Mouse (Mus musculus): ENCODE data around the gene Muc1.

Muc1 gene

GRCm38 (mm10) chr3:89228836-89229235 lies at the start of gene Muc1:
Gene Muc1 (plus strand): TSS chr3:89229057.
- no peak for DNase-seq (ENCODE audit: low spot score)

GRCm38 (mm10) chr3:89181749-89182500 lies 46.9 kb upstream of the Muc1 start:
- no peak for DNase-seq (ENCODE audit: low spot score)

GRCm38 (mm10) chr3:89182531-89183057 lies 46.3 kb upstream of the Muc1 start:
- no peak for DNase-seq (ENCODE audit: low spot score)

- DNase-seq (ENCODE audit: low spot score) = peak; percentile 86
Measured at GRCm38 (mm10) chr3:89183058-89183958, 45.5 kb upstream of the Muc1 start, which contains the start of gene Fam189b. Gene Fam189b (plus strand): TSS chr3:89183143.

- DNase-seq (ENCODE audit: low spot score) = no peak
Measured at GRCm38 (mm10) chr3:89183959-89184315, 44.9 kb upstream of the Muc1 start.

GRCm38 (mm10) chr3:89187197-89187596 lies 41.7 kb upstream of the Muc1 start:
- no peak for DNase-seq (ENCODE audit: low spot score)

GRCm38 (mm10) chr3:89187690-89188477 lies 41.0 kb upstream of the Muc1 start:
- no peak for DNase-seq (ENCODE audit: low spot score)

GRCm38 (mm10) chr3:89188478-89188875 lies 40.4 kb upstream of the Muc1 start:
- DNase-seq (ENCODE audit: low spot score) = no peak

- DNase-seq (ENCODE audit: low spot score) = no peak
Measured at GRCm38 (mm10) chr3:89190436-89190835, 38.4 kb upstream of the Muc1 start.

- no peak for DNase-seq (ENCODE audit: low spot score)
Measured at GRCm38 (mm10) chr3:89193351-89193750, 35.5 kb upstream of the Muc1 start.

- no peak for DNase-seq (ENCODE audit: low spot score)
Measured at GRCm38 (mm10) chr3:89193853-89194252, 35.0 kb upstream of the Muc1 start.

GRCm38 (mm10) chr3:89195979-89196877 lies 32.6 kb upstream of the Muc1 start:
- peak; percentile 88 for DNase-seq (ENCODE audit: low spot score)

- DNase-seq (ENCODE audit: low spot score) = no peak
Measured at GRCm38 (mm10) chr3:89199839-89200238, 29.0 kb upstream of the Muc1 start.

GRCm38 (mm10) chr3:89202253-89203141 lies 26.4 kb upstream of the Muc1 start, which contains the start of gene Gba:
Gene Gba (plus strand): TSS chr3:89202928.
- DNase-seq (ENCODE audit: low spot score) = peak; percentile 78

GRCm38 (mm10) chr3:89203142-89203514 lies 25.7 kb upstream of the Muc1 start:
- DNase-seq (ENCODE audit: low spot score) = no peak

- no peak for DNase-seq (ENCODE audit: low spot score)
Measured at GRCm38 (mm10) chr3:89206079-89206478, 22.8 kb upstream of the Muc1 start.

- DNase-seq (ENCODE audit: low spot score) = no peak
Measured at GRCm38 (mm10) chr3:89206695-89207094, 22.2 kb upstream of the Muc1 start.

- DNase-seq (ENCODE audit: low spot score) = no peak
Measured at GRCm38 (mm10) chr3:89208075-89208657, 20.7 kb upstream of the Muc1 start.

- no peak for DNase-seq (ENCODE audit: low spot score)
Measured at GRCm38 (mm10) chr3:89208736-89209135, 20.1 kb upstream of the Muc1 start.

Measured in ovary, postnatal 36 days (tissue).